Mouse (Mus musculus): Measurements from ENCODE around the gene Mamld1. TPM values are rescaled to one million over a fixed set of nuclear protein-coding genes. Genes with fewer than 3 reads are reported as not detected.

Mamld1 gene
- polyA plus RNA-seq, 1 experiment from 2014 or later = 0.17 TPM

DNA sequence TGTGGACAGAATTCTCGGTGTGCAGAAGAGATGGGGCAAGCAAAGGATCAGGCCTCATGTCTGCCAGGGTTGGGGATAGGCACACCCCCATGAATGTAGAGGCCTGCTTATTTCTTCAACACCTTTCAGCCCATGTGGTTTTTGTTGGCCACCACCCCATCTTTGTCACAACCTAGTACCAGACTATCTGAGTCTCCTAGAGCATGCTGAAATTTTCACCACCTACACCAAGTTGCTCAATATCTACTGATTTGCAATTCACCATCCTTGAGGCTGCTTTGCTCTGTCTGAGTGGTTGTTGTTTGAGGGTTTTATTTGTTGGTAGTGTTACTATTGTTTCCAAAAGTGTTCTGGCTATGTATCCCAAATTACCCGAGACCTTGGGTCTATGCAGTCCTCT, 91.3 kb downstream of the Mamld1 start:
- ATAC-seq (ENCODE audit: insufficient read depth) = no peak
- WGBS (ENCODE audit: insufficient replicate concordance) = 51% methylated on average over 2 of the region's 2 CpGs
- H3K9me3 ChIP-seq (replicated peaks) = no peaks in the 10 kb centered on the region

DNA sequence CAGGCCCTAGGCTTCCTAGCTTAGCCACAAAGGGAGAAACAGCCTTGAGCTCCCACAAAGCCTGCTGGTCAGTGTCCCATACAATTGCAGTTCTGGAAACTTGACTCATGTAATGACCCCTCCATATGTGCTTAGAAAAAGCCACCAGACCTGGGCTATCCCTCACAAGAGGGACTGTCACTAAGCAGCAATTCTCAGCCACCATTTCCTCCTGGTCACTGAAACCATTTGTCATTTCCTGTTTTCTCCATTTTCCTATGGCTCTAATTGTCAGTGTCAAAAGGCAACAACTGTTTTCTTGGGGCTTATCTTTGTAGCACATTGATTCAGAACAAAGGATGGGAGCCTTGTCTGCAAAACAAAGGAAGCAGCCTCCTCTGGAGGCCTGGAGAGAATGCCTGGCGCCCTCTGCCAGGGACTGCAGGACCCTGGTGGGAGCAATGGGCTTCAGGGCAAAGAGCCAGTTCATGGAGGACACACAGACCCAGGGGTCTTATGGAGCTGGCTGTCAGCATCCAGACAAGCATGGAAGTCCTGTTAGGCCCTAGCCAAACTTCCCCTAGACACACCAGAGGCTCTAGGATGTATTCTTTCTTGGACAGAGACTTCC, 99.5 kb downstream of the Mamld1 start:
- Histone ChIP-seq H3K4me1 (replicated peaks) (no peaks in the 10 kb centered on the region), H3K27me3 (peaks cover 5% of the 10 kb centered on the region; the same call in 1 of the 2 replicates), H3K9ac (no peak overlapping the region), H3K4me3 (replicated peaks) (no peak overlapping the region), H3K9me3 (replicated peaks) (no peaks in the 10 kb centered on the region), H3K36me3 (replicated peaks) (no peaks in the 10 kb centered on the region), H3K27ac (replicated peaks) (no peak overlapping the region), H3K4me2 (no peak overlapping the region)
- 26% methylated on average over 1 of the region's 1 CpGs for WGBS (ENCODE audit: insufficient replicate concordance)
- ATAC-seq (ENCODE audit: insufficient read depth) = no peak

More for the DNA sequence above, 91.3 kb downstream of the Mamld1 start:
- no peak overlapping the region for H3K9ac ChIP-seq
- no peak overlapping the region for H3K4me3 ChIP-seq (replicated peaks)
- peaks cover 5% of the 10 kb centered on the region; the same call in 1 of the 2 replicates for H3K27me3 ChIP-seq
- no peak overlapping the region for H3K4me2 ChIP-seq
- H3K27ac ChIP-seq (replicated peaks) = no peak overlapping the region
- no peaks in the 10 kb centered on the region for H3K36me3 ChIP-seq (replicated peaks)
- no peaks in the 10 kb centered on the region for H3K4me1 ChIP-seq (replicated peaks)

DNA sequence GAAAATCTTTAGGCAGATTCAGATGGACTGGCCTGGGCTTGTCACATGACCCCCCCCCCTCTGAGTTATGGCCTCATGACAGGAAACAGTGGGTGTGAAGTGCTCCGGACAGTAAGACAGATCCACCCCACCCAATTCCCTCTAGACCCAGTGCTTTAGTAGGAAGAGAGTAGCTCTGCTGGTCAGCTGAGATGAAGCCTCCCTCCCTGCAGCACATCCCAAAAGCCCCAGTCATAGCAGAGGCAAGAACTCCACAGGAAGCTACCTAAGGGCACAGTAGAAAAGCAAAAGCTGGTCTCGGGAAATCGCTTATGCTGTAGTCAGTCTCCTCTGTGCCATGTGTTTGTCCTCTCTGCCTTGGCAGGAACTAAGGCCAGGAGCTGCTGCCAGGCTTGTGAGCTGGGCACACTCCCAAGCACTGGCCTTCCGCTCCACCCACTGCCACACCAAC, 100.5 kb downstream of the Mamld1 start:
- no peak overlapping the region for H3K9ac ChIP-seq
- no peak overlapping the region for H3K4me2 ChIP-seq
- no peaks in the 10 kb centered on the region for H3K4me1 ChIP-seq (replicated peaks)
- ATAC-seq (ENCODE audit: insufficient read depth) = no peak
- H3K27ac ChIP-seq (replicated peaks) = no peak overlapping the region
- WGBS (ENCODE audit: insufficient replicate concordance) = 55% methylated on average over 4 of the region's 4 CpGs
- H3K9me3 ChIP-seq (replicated peaks) = no peaks in the 10 kb centered on the region
- no peaks in the 10 kb centered on the region for H3K36me3 ChIP-seq (replicated peaks)
- H3K4me3 ChIP-seq (replicated peaks) = no peak overlapping the region
- H3K27me3 ChIP-seq = peaks cover 5% of the 10 kb centered on the region; the same call in 1 of the 2 replicates

DNA sequence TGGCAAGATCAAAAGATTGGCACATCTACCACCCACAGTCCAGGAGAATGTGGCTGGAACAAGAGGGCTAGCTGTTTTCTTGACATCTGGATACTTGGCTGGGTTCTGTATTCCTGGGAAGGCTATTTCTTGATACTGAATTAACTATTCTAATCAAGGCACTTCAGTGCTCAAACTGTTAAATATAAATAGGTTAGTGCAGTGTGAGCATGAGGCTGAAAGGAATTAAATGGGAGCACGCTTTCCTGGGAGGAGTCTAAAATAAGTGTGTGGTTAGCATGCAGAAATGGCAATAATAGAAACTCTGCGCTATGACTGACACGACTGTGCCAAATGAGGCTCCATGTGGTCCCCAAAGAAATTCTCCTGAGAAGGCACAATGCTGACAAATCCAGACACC, 131.5 kb downstream of the Mamld1 start:
- Histone ChIP-seq H3K9me3 (replicated peaks) (no peaks in the 10 kb centered on the region), H3K9ac (no peak overlapping the region), H3K27me3 (no peaks in the 10 kb centered on the region), H3K27ac (replicated peaks) (no peak overlapping the region), H3K36me3 (replicated peaks) (no peaks in the 10 kb centered on the region), H3K4me1 (replicated peaks) (no peaks in the 10 kb centered on the region), H3K4me2 (no peak overlapping the region), H3K4me3 (replicated peaks) (no peak overlapping the region)
- 55% methylated on average over 3 of the region's 3 CpGs for WGBS (ENCODE audit: insufficient replicate concordance)
- no peak for ATAC-seq (ENCODE audit: insufficient read depth)

DNA sequence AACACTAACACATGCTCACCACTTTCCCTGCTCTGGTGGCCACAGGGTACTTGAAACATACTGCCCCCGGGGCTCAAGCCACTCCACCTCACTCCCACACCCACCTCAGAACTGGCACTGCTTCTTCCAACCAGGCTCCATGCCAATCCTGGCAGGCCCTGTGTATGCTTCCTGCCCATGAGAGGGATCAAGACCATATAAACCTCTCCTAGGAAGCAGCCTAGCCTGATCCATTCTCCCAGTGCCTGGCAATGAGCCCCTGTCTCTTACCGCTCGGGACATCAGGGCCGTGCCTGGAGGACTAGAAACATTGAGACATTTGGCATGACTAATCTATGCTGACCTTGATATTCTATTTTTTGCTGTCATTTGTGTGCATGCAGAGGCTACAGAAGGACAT, 133.6 kb downstream of the Mamld1 start:
- no peak overlapping the region for H3K4me3 ChIP-seq (replicated peaks)
- no peak for ATAC-seq (ENCODE audit: insufficient read depth)
- no peaks in the 10 kb centered on the region for H3K36me3 ChIP-seq (replicated peaks)
- no peak overlapping the region for H3K27ac ChIP-seq (replicated peaks)
- H3K4me2 ChIP-seq = no peak overlapping the region
- no peaks in the 10 kb centered on the region for H3K27me3 ChIP-seq
- no peak overlapping the region for H3K9ac ChIP-seq
- no peaks in the 10 kb centered on the region for H3K9me3 ChIP-seq (replicated peaks)
- 77% methylated on average over 4 of the region's 4 CpGs for WGBS (ENCODE audit: insufficient replicate concordance)
- no peaks in the 10 kb centered on the region for H3K4me1 ChIP-seq (replicated peaks)

DNA sequence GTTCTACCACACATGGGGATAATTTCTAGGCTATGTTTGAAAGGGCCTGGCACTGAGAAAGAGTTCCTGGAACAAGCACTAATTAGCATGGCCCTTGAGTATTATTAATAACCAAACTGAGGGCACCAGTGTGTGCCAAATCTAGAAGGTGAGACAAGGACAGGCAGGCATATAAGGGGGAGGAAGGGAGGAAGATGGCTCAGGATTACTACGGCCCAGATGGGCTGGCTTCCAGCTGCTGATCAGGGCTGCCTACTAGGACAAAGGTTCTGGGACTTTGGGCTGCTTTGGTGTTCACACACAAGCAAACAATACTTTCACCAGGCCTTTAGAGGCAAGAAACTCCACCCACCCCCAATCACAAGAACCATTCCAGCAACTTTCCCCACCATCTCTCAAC, 136.3 kb downstream of the Mamld1 start:
- ATAC-seq (ENCODE audit: insufficient read depth) = no peak
- no peaks in the 10 kb centered on the region for H3K4me1 ChIP-seq (replicated peaks)
- H3K4me2 ChIP-seq = no peak overlapping the region
- 71% methylated on average over 1 of the region's 1 CpGs for WGBS (ENCODE audit: insufficient replicate concordance)
- H3K4me3 ChIP-seq (replicated peaks) = no peak overlapping the region
- no peak overlapping the region for H3K27ac ChIP-seq (replicated peaks)
- H3K9me3 ChIP-seq (replicated peaks) = no peaks in the 10 kb centered on the region
- no peaks in the 10 kb centered on the region for H3K27me3 ChIP-seq
- no peaks in the 10 kb centered on the region for H3K36me3 ChIP-seq (replicated peaks)
- H3K9ac ChIP-seq = no peak overlapping the region

DNA sequence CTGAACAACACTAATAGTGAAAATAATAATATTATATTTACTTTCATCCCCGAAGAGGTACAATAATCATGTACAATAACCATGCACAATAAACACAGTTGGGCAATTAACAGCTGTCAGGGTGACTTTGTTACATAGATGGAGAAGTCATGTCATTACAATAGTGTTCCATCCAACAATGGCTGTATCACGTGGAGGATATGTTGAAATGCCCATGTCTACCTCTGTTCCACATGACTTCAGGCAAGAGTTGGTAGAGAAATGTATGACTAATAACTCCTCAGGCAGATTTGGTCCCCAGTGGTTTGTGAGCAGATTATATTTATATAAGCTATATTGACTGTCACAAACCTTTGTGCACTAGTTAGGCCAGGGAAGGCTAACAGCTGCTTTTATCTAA, 154.7 kb downstream of the Mamld1 start:
- no peak overlapping the region for H3K4me3 ChIP-seq (replicated peaks)
- H3K9ac ChIP-seq = no peak overlapping the region
- H3K27me3 ChIP-seq = no peaks in the 10 kb centered on the region; the same call in 1 of the 2 replicates
- H3K9me3 ChIP-seq (replicated peaks) = no peaks in the 10 kb centered on the region
- no peaks in the 10 kb centered on the region for H3K4me1 ChIP-seq (replicated peaks)
- H3K4me2 ChIP-seq = no peak overlapping the region
- H3K36me3 ChIP-seq (replicated peaks) = no peaks in the 10 kb centered on the region
- ATAC-seq (ENCODE audit: insufficient read depth) = no peak
- 47% methylated on average over 2 of the region's 2 CpGs for WGBS (ENCODE audit: insufficient replicate concordance)
- no peak overlapping the region for H3K27ac ChIP-seq (replicated peaks)

Other genes starting within 250 kb of the Mamld1 start
- gene Mtm1, start 160.5 kb downstream of the Mamld1 start, polyA plus RNA-seq (2015; fragmentation: Nextera tagmentation; extraction: Ambion mirVana) = 3.6 and 4.4 TPM in 2 replicates